Mouse (Mus musculus) myocyte (in vitro differentiated cells): Measurements from ENCODE around the gene Cyfip1. TPM values are rescaled to one million over a fixed set of nuclear protein-coding genes. Genes with fewer than 3 reads are reported as not detected.

ENCODE experiments used
- H3K27me3 ChIP-seq: one replicate; pipeline ENCODE4 v1.6.1; 2011; ENCODE audit not compliant: control insufficient read depth, insufficient read depth, insufficient read length
- H3K36me3 ChIP-seq: one replicate; pipeline ENCODE4 v1.6.1; 2011; ENCODE audit not compliant: control insufficient read depth, insufficient read depth
- H3K4me2 ChIP-seq: one replicate; pipeline ENCODE4 v1.6.1; 2011; ENCODE audit warnings: low read depth, control low read depth
- H3K4me3 ChIP-seq: one replicate; pipeline ENCODE4 v1.5.1; 2011; ENCODE audit warnings: mild to moderate bottlenecking, control low read depth, moderate library complexity
- H3K79me2 ChIP-seq: one replicate; pipeline ENCODE4 v1.6.1; 2011; ENCODE audit not compliant: control insufficient read depth, insufficient read depth
- H3ac ChIP-seq: one replicate; pipeline ENCODE4 v1.6.1; 2011; ENCODE audit not compliant: control insufficient read depth, insufficient read length
- CEBPB ChIP-seq: IDR thresholded peaks from 2 replicates; pipeline ENCODE4 v1.6.1; 2011; ENCODE audit warnings: mild to moderate bottlenecking, moderate library complexity; ENCODE audit not compliant: poor library complexity, insufficient read depth, severe bottlenecking
- E2F4 ChIP-seq: IDR thresholded peaks from one replicate; pipeline ENCODE4 v1.6.1; 2011; ENCODE audit warnings: mild to moderate bottlenecking, control low read depth, moderate library complexity; ENCODE audit not compliant: insufficient read depth
- MAX ChIP-seq: IDR thresholded peaks from one replicate; pipeline ENCODE4 v1.6.1; 2011; ENCODE audit warnings: low read depth, mild to moderate bottlenecking, control low read depth
- MYOD1 ChIP-seq, 3 experiments: IDR thresholded peaks; one replicate each; pipeline ENCODE4 v1.6.1; 2011; ENCODE audit warnings: control low read depth in 2 of 3, low read depth in 2 of 3, mild to moderate bottlenecking in 2 of 3, moderate library complexity in 1 of 3; ENCODE audit not compliant: insufficient read length in 2 of 3, control insufficient read depth in 1 of 3
- MYOG ChIP-seq, 3 experiments: IDR thresholded peaks; one replicate each; pipeline ENCODE4 v1.6.1; 2011; ENCODE audit warnings: control low read depth in 2 of 3, low read depth in 2 of 3, mild to moderate bottlenecking in 2 of 3; ENCODE audit not compliant: insufficient read length in 2 of 3, control insufficient read depth in 1 of 3, insufficient read depth in 1 of 3
- POLR2A ChIP-seq: IDR thresholded peaks from one replicate; pipeline ENCODE4 v1.6.1; 2011; ENCODE audit warnings: low read depth, mild to moderate bottlenecking, control low read depth, moderate library complexity; ENCODE audit not compliant: insufficient read length
- POLR2AphosphoS2 ChIP-seq: IDR thresholded peaks from one replicate; pipeline ENCODE4 v1.6.1; 2011; ENCODE audit warnings: low read depth, control low read depth; ENCODE audit not compliant: insufficient read length
- REST ChIP-seq: IDR thresholded peaks from one replicate; pipeline ENCODE4 v1.6.1; 2011; ENCODE audit warnings: mild to moderate bottlenecking, control low read depth, moderate library complexity; ENCODE audit not compliant: insufficient read depth, insufficient read length
- SRF ChIP-seq: IDR thresholded peaks from one replicate; pipeline ENCODE4 v1.6.1; 2011; ENCODE audit warnings: low read depth; ENCODE audit not compliant: control insufficient read depth, insufficient read length
- TCF12 ChIP-seq: IDR thresholded peaks from one replicate; pipeline ENCODE4 v1.6.1; 2011; ENCODE audit warnings: mild to moderate bottlenecking, control low read depth; ENCODE audit not compliant: poor library complexity, insufficient read depth, severe bottlenecking
- TCF3 ChIP-seq: IDR thresholded peaks from one replicate; pipeline ENCODE4 v1.6.1; 2011; ENCODE audit warnings: low read depth, control low read depth; ENCODE audit not compliant: insufficient read length
- USF1 ChIP-seq: IDR thresholded peaks from one replicate; pipeline ENCODE4 v1.6.1; 2011; ENCODE audit warnings: low read depth, mild to moderate bottlenecking, control low read depth, moderate library complexity
- polyA plus RNA-seq: library from polyadenylated mRNA; unstranded; fragments of >200 nt; fragmentation: generic; extraction: Trizol; gene quantifications from one replicate; pipeline ENCODE4 v1.2.1, GENCODE M21; 2012; ENCODE audit warnings: missing spikeins

Gene Cyfip1
- polyA plus RNA-seq, 1 experiment, result 53.0 TPM

DNA sequence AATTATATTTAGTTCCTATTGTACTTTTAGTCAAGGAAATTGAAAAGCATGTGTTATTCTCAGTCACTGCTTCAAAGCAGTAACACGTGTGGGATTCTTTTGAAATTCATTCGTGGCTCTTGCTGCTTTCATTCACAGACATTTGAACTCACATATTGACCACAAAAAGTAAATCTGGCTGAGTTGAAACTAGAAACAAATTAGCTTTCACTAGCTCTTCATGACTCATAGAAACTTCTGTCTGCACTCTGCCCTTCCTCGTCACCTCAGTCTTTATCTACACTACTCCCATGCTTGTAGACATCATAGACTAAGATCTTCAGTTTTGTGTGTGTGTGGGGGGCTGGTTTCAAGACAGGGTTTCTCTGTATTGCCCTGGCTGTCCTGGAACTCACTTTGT lies 41.6 kb upstream of the Cyfip1 start:
- no peak overlapping the region for H3ac ChIP-seq
- H3K36me3 ChIP-seq, result peaks cover 25% of the 10 kb centered on the region
- TF ChIP-seq MYOG (IDR thresholded peaks at IDR 0.05; ENCODE audit: control insufficient read depth in 1 of 3, insufficient read depth in 1 of 3, insufficient read length in 2 of 3, low read depth in 2 of 3) (no peak), E2F4 (no peak), POLR2A (no peak), USF1 (no peak), MAX (no peak), REST (no peak), TCF3 (no peak)
- peaks cover 7% of the 10 kb centered on the region for H3K79me2 ChIP-seq
- no peak overlapping the region for H3K4me3 ChIP-seq
- no peak overlapping the region for H3K4me2 ChIP-seq
- H3K27me3 ChIP-seq, result no peaks in the 10 kb centered on the region

DNA sequence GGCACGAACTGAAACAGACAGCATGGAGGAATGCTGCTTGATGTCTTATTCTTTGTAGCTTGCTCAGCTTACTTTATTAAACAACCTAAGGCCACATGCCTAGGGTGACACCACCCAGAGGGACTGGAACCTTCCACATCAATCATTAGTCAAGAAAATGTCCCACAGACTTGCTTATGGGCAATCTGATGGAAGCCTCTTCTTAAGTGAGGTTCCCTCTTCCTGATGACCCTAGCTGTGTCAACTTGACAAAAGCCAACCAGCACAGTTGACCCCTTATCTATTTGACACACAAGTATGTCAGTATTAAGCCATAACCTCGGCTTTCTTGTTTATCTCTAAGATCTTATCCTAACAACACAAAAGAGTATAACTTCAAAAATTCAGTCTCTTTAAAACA lies 31.6 kb upstream of the Cyfip1 start:
- TF ChIP-seq TCF3 (no peak), SRF (no peak), MYOG (IDR thresholded peaks at IDR 0.05; ENCODE audit: control insufficient read depth in 1 of 3, insufficient read depth in 1 of 3, insufficient read length in 2 of 3, low read depth in 2 of 3) (no peak), MAX (no peak), REST (no peak), POLR2A (no peak), POLR2AphosphoS2 (no peak), MYOD1 (IDR thresholded peaks at IDR 0.05; ENCODE audit: control insufficient read depth in 1 of 3, insufficient read length in 2 of 3, low read depth in 2 of 3) (no peak), USF1 (no peak), TCF12 (no peak), CEBPB (no peak), E2F4 (no peak)
- Histone ChIP-seq H3K79me2 (no peaks in the 10 kb centered on the region), H3K4me3 (no peak overlapping the region), H3K27me3 (no peaks in the 10 kb centered on the region), H3K36me3 (peaks cover 37% of the 10 kb centered on the region), H3K4me2 (no peak overlapping the region), H3ac (no peak overlapping the region)

- TF ChIP-seq E2F4, result no peak
- TF ChIP-seq REST, result no peak
- no peak for TF ChIP-seq SRF
- no peak for TF ChIP-seq POLR2AphosphoS2
- TF ChIP-seq MYOD1 (IDR thresholded peaks at IDR 0.05; ENCODE audit: control insufficient read depth in 1 of 3, insufficient read length in 2 of 3, low read depth in 2 of 3), result no peak
- TF ChIP-seq USF1, result no peak
- TF ChIP-seq CEBPB, result no peak
- TF ChIP-seq TCF3, result no peak
- no peak for TF ChIP-seq MAX
- TF ChIP-seq POLR2A, result no peak
- TF ChIP-seq MYOG (IDR thresholded peaks at IDR 0.05; ENCODE audit: control insufficient read depth in 1 of 3, insufficient read depth in 1 of 3, insufficient read length in 2 of 3, low read depth in 2 of 3), result no peak
- TF ChIP-seq TCF12, result no peak
- H3K4me3 ChIP-seq, result no peak overlapping the region
- peaks cover 45% of the 10 kb centered on the region for H3K36me3 ChIP-seq
- no peak overlapping the region for H3K4me2 ChIP-seq
- no peaks in the 10 kb centered on the region for H3K27me3 ChIP-seq
- no peak overlapping the region for H3ac ChIP-seq
- H3K79me2 ChIP-seq, result no peaks in the 10 kb centered on the region
Observed at GRCm38 (mm10) chr7:55824468-55824867, 17.1 kb upstream of the Cyfip1 start.

GRCm38 (mm10) chr7:55827551-55827950 lies 14.0 kb upstream of the Cyfip1 start:
- Histone ChIP-seq H3K79me2 (no peaks in the 10 kb centered on the region), H3ac (no peak overlapping the region), H3K27me3 (no peaks in the 10 kb centered on the region), H3K4me3 (no peak overlapping the region), H3K4me2 (no peak overlapping the region), H3K36me3 (peaks cover 39% of the 10 kb centered on the region)
- TF ChIP-seq MYOD1 (IDR thresholded peaks at IDR 0.05; ENCODE audit: control insufficient read depth in 1 of 3, insufficient read length in 2 of 3, low read depth in 2 of 3) (no peak), E2F4 (no peak), USF1 (no peak), MYOG (IDR thresholded peaks at IDR 0.05; ENCODE audit: control insufficient read depth in 1 of 3, insufficient read depth in 1 of 3, insufficient read length in 2 of 3, low read depth in 2 of 3) (no peak), POLR2A (no peak), TCF3 (no peak), TCF12 (no peak), REST (no peak), SRF (no peak), MAX (no peak), CEBPB (no peak), POLR2AphosphoS2 (no peak)

GRCm38 (mm10) chr7:55836877-55837276 lies 4.7 kb upstream of the Cyfip1 start:
- Histone ChIP-seq H3K27me3 (no peaks in the 10 kb centered on the region), H3K79me2 (no peaks in the 10 kb centered on the region), H3K4me2 (no peak overlapping the region), H3ac (no peak overlapping the region), H3K36me3 (no peaks in the 10 kb centered on the region), H3K4me3 (no peak overlapping the region)
- no peak for TF ChIP-seq SRF
- TF ChIP-seq REST, result no peak
- TF ChIP-seq MYOG (IDR thresholded peaks at IDR 0.05; ENCODE audit: control insufficient read depth in 1 of 3, insufficient read depth in 1 of 3, insufficient read length in 2 of 3, low read depth in 2 of 3), result no peak
- TF ChIP-seq POLR2AphosphoS2, result no peak
- TF ChIP-seq USF1, result no peak
- TF ChIP-seq POLR2A, result no peak
- no peak for TF ChIP-seq CEBPB
